Mouse (Mus musculus) limb, embryonic 13.5 days (tissue): ENCODE measurements around the gene Cercam. TPM values are rescaled to one million over a fixed set of nuclear protein-coding genes. Genes with fewer than 3 reads are reported as not detected.

Experiments used
- ATAC-seq: fragments of 200-750 bp; cut with Nextera tagmentation; 2 replicates; pipeline ENCODE4 v1.8.0; 2017; ENCODE audit warnings: low read depth, moderate number of reproducible peaks, moderate TSS enrichment; ENCODE audit not compliant: low FRiP score
- H3K27ac ChIP-seq: fragments of 300-500 bp; sonication (generic); 2 replicates; pipeline ENCODE4 v1.5.1; 2015; ENCODE audit warnings: inconsistent platforms, mild to moderate bottlenecking, moderate library complexity
- H3K27me3 ChIP-seq: fragments of 300-500 bp; sonication (generic); 2 replicates; pipeline ENCODE4 v1.6.1; 2015; ENCODE audit warnings: mild to moderate bottlenecking, inconsistent platforms
- H3K36me3 ChIP-seq: fragments of 300-500 bp; sonication (generic); 2 replicates; pipeline ENCODE4 v1.6.1; 2015; ENCODE audit warnings: inconsistent platforms, mild to moderate bottlenecking, moderate library complexity
- H3K4me1 ChIP-seq: fragments of 300-500 bp; sonication (generic); 2 replicates; pipeline ENCODE4 v1.6.1; 2015; ENCODE audit warnings: inconsistent platforms
- H3K4me2 ChIP-seq: fragments of 300-500 bp; sonication (generic); replicated peaks from 2 replicates; pipeline ENCODE4 v1.6.1; 2015; ENCODE audit warnings: inconsistent platforms, mild to moderate bottlenecking, moderate library complexity
- H3K4me3 ChIP-seq: fragments of 300-500 bp; sonication (generic); 2 replicates; pipeline ENCODE4 v1.5.1; 2015; ENCODE audit warnings: moderate library complexity, mild to moderate bottlenecking, inconsistent platforms
- H3K9ac ChIP-seq: fragments of 300-500 bp; sonication (generic); 2 replicates; pipeline ENCODE4 v1.6.1; 2015; ENCODE audit warnings: mild to moderate bottlenecking, inconsistent platforms
- H3K9me3 ChIP-seq: fragments of 300-500 bp; sonication (generic); 2 replicates; pipeline ENCODE4 v1.6.1; 2016; ENCODE audit warnings: inconsistent platforms
- WGBS: fragments of 180-500 bp; shearing (Covaris S2); methylation state at CpG from one replicate; pipeline ENCODE4 v1.1.7; 2015; 5-methylcytosine and 5-hydroxymethylcytosine counted together
- polyA plus RNA-seq: library from polyadenylated mRNA; unstranded; fragments of >200 nt; fragmentation: Nextera tagmentation; extraction: Ambion mirVana; gene quantifications from 2 replicates; pipeline ENCODE4 v1.2.1, GENCODE M21; 2015

Gene Cercam
- polyA plus RNA-seq, 1 experiment from 2014 or later = 33.4 TPM

- WGBS = 14% methylated on average over 19 of the region's 19 CpGs
- Histone ChIP-seq H3K4me1 (0 out of 2 replicates have a peak, but pooled peaks cover 6% of the 10 kb centered on the region), H3K9ac (peak overlapping the region; percentile 19; the same call in 1 of the 2 replicates), H3K36me3 (no peaks in the 10 kb centered on the region), H3K9me3 (no peaks in the 10 kb centered on the region), H3K27ac (no peak overlapping the region), H3K4me3 (no peak overlapping the region), H3K27me3 (peaks cover 19% of the 10 kb centered on the region), H3K4me2 (no peak overlapping the region)
- no peak for ATAC-seq
Observed at GRCm38 (mm10) chr2:29856451-29857260, 12.3 kb upstream of the Cercam start.

DNA sequence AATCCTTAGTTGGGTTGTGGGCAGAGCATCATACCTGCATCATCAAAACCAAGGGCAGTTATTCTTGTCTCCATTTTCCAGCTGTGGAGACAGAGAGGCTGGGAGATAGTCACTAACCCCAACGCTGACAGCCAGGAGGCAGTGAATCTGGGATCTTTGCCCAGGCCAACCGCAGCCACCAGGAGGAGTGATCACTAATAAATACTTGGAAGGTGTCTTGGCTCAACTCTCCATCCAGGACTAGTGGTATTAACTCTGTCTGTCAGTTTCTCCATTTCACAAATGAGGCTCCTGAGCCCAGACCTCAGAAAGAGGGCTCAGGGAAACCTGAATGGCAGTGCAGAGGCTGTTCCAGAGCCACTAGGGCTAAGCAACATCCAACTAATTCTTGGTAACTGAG, 11.6 kb upstream of the Cercam start:
- no peak overlapping the region for H3K9ac ChIP-seq
- H3K27me3 ChIP-seq = peaks cover 19% of the 10 kb centered on the region
- H3K4me3 ChIP-seq = no peak overlapping the region
- ATAC-seq = no peak
- no peaks in the 10 kb centered on the region for H3K36me3 ChIP-seq
- 36% methylated on average over 2 of the region's 2 CpGs for WGBS
- H3K9me3 ChIP-seq = no peaks in the 10 kb centered on the region
- H3K4me1 ChIP-seq = 0 out of 2 replicates have a peak, but pooled peaks cover 6% of the 10 kb centered on the region
- no peak overlapping the region for H3K27ac ChIP-seq
- H3K4me2 ChIP-seq = no peak overlapping the region

DNA sequence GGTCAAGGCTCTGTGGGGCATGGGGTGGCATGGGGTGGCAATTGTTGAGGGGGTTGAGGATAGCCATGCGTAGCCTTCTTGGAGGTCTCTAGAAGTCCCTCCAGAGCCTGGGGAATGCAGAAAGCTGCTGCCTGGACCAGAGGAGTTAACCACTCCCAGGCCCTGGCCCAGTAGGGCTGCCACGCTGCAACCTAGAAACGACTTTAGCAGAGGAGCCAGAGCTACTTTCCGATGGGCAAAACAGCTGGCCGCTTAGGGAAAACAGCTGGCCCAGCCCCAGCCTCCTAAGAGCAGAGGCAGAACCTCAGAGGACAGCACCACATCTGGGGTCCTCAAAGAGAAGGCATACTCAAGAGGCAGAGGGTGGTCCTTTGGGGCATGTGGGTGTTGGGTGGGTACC, 11.0 kb upstream of the Cercam start:
- Histone ChIP-seq H3K36me3 (no peaks in the 10 kb centered on the region), H3K27ac (no peak overlapping the region), H3K4me3 (no peak overlapping the region), H3K9ac (0 out of 2 replicates have a peak overlapping the region, but pooled peaks have one; percentile 19), H3K27me3 (peaks cover 19% of the 10 kb centered on the region), H3K9me3 (no peaks in the 10 kb centered on the region), H3K4me1 (0 out of 2 replicates have a peak, but pooled peaks cover 6% of the 10 kb centered on the region), H3K4me2 (no peak overlapping the region)
- 50% methylated on average over 5 of the region's 5 CpGs for WGBS
- no peak for ATAC-seq

DNA sequence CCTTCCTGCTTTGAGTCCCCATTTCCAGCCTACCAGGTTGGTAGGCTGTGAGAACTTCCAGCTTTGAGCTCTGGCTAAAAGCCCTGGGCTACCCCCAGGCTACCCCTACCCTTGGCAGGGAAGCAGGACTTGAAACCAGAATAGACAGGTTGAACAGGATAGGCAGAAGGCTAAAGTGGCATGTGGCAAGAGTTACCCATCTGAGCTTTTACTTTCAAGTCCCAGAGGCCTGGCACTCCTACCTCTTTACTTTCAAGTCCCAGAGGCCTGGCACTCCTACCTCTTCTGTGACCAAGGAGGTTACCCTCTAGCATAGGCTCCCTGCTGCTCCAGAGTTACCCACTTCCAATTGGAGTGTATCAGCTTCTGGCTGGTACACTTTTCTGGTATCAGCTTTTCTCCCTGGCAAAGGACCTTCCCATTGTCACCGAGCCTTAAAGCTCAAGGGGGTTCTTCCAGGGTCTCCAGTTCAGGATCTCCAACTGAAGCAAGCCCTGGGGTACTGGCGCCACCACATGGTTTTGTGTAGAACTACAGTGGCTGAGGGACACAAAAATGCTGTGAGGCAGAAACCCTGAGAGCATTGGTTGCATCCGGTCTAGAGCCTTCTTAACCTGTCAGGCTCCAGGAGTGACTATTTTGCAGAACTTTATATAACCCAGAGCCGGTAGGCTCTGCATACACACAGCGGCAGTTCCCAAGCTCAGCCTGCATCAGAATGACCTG, 10.1 kb upstream of the Cercam start:
- H3K36me3 ChIP-seq = no peaks in the 10 kb centered on the region
- H3K27me3 ChIP-seq = peaks cover 19% of the 10 kb centered on the region
- 0 out of 2 replicates have a peak, but pooled peaks cover 6% of the 10 kb centered on the region for H3K4me1 ChIP-seq
- 0 out of 2 replicates have a peak overlapping the region, but pooled peaks have one; percentile 19 for H3K9ac ChIP-seq
- ATAC-seq = no peak
- WGBS = 11% methylated on average over 5 of the region's 5 CpGs
- no peaks in the 10 kb centered on the region for H3K9me3 ChIP-seq
- H3K4me2 ChIP-seq = no peak overlapping the region
- H3K4me3 ChIP-seq = no peak overlapping the region
- no peak overlapping the region for H3K27ac ChIP-seq

DNA sequence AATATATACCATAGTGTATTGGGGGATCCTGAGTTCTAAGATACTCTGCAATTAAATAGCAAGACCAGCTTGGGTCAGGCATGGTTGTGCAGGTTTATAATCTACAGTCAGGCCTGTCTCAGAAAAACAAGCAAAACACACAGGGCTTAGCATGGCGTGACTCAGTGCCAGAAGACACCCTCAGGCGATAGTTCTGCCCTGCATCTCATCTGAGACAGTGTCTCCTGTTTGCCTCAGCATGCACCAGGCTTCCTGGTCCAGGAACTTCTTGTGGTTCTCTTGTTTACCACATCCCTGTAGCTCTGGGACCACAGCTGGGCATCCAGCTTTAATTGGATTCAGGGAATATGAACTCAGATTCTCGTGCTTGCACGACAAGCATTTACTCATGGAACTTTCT, 3.8 kb upstream of the Cercam start:
- Histone ChIP-seq H3K9me3 (no peaks in the 10 kb centered on the region), H3K4me3 (no peak overlapping the region), H3K4me2 (no peak overlapping the region), H3K27ac (no peak overlapping the region), H3K36me3 (no peaks in the 10 kb centered on the region), H3K27me3 (no peaks in the 10 kb centered on the region), H3K4me1 (peaks cover 11% of the 10 kb centered on the region), H3K9ac (no peak overlapping the region)
- ATAC-seq = no peak
- WGBS = 65% methylated on average over 4 of the region's 4 CpGs

DNA sequence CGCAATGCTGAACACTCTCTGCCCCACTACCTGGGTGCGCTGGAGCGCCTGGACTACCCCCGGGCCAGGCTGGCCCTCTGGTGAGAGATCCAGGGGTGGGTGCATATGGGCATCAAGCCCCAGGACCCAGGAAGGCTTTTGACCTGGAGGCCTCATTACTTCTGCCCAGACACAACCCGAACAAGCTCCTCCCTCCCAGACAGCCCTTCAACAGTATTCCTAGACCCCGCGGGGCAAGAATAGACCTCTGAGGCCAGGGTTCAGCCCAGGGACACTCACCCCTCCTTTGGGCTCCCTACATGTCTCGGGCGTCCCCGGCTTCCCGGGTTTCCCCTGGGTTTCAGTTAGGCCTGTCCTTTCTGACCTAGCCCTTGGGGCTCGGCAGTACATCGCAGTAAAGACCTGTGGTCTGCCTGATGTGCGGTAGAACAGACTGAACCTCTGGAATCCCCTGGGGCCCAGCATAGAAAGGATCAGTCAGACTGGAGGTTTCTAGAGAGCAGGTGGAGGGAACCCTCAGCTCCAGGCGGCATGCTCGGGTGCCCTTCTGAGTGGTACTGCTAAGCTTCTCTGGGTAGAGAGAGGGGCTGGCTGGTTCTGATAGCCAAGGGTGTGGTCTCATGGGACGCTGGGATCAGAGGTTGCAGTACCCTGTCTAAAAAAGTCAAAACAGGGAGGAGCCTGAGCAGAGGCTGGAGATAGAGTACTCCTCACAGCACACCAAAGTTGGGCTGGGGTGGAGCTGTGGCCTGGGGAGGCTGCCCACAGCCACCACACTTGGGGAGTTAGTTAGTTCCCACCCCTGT, 885 bp downstream of the Cercam start:
- Histone ChIP-seq H3K27ac (peak overlapping the region; percentile 65; the same call in 1 of the 2 replicates), H3K9me3 (no peaks in the 10 kb centered on the region), H3K27me3 (no peaks in the 10 kb centered on the region), H3K4me2 (peak overlapping the region; percentile 95), H3K36me3 (peaks cover 15% of the 10 kb centered on the region), H3K9ac (peak overlapping the region; percentile 84), H3K4me3 (peak overlapping the region; percentile 64), H3K4me1 (peaks cover 22% of the 10 kb centered on the region)
- ATAC-seq = no peak; the same call in none of the 2 replicates
- 2% methylated on average over 17 of the region's 17 CpGs for WGBS

GRCm38 (mm10) chr2:29872581-29873295, 3.8 kb downstream of the Cercam start:
- no peak overlapping the region for H3K9ac ChIP-seq
- H3K36me3 ChIP-seq = peaks cover 28% of the 10 kb centered on the region
- no peaks in the 10 kb centered on the region for H3K27me3 ChIP-seq
- ATAC-seq = no peak
- WGBS = 93% methylated on average over 10 of the region's 10 CpGs
- H3K4me3 ChIP-seq = no peak overlapping the region
- peaks cover 22% of the 10 kb centered on the region for H3K4me1 ChIP-seq
- no peak overlapping the region for H3K4me2 ChIP-seq
- no peak overlapping the region for H3K27ac ChIP-seq
- H3K9me3 ChIP-seq = no peaks in the 10 kb centered on the region

DNA sequence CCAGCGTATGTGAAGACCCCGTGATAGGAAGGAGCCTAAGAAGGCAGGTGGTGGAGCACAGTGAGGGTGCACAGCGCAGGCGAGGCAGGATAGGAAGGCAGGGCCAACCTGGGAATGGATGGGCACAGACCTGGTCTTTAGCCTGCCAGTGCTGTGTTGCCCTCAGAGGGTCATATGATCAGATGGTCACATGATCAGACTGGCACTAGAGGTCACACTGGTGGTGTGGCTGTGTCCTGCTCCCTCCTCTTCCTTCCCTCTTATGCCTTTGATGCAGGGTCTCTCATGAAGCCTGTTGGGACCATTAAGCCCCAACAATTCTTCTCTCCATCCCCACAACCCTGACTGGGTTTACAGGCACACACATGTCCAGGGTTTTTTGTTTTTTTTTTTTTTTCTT, 4.8 kb downstream of the Cercam start:
- ATAC-seq = no peak
- Histone ChIP-seq H3K27me3 (no peaks in the 10 kb centered on the region), H3K4me3 (no peak overlapping the region), H3K4me1 (peaks cover 19% of the 10 kb centered on the region), H3K36me3 (peaks cover 34% of the 10 kb centered on the region), H3K9ac (no peak overlapping the region), H3K4me2 (no peak overlapping the region), H3K9me3 (no peaks in the 10 kb centered on the region), H3K27ac (no peak overlapping the region)
- 88% methylated on average over 4 of the region's 4 CpGs for WGBS

- no peak for ATAC-seq
- H3K27me3 ChIP-seq = no peaks in the 10 kb centered on the region
- 82% methylated on average over 4 of the region's 4 CpGs for WGBS
- no peak overlapping the region for H3K4me3 ChIP-seq
- H3K4me2 ChIP-seq = no peak overlapping the region
- H3K27ac ChIP-seq = no peak overlapping the region
- peaks cover 5% of the 10 kb centered on the region; the same call in 1 of the 2 replicates for H3K9me3 ChIP-seq
- no peak overlapping the region for H3K9ac ChIP-seq
- peaks cover 40% of the 10 kb centered on the region for H3K36me3 ChIP-seq
- no peaks in the 10 kb centered on the region for H3K4me1 ChIP-seq
Observed at GRCm38 (mm10) chr2:29878061-29878460, 9.1 kb downstream of the Cercam start.

GRCm38 (mm10) chr2:29879191-29879590, 10.2 kb downstream of the Cercam start:
- Histone ChIP-seq H3K9me3 (peaks cover 5% of the 10 kb centered on the region; the same call in 1 of the 2 replicates), H3K9ac (no peak overlapping the region), H3K36me3 (peaks cover 36% of the 10 kb centered on the region), H3K4me1 (no peaks in the 10 kb centered on the region), H3K4me2 (no peak overlapping the region), H3K27ac (no peak overlapping the region), H3K4me3 (no peak overlapping the region), H3K27me3 (no peaks in the 10 kb centered on the region)
- ATAC-seq = no peak
- WGBS = 66% methylated on average over 8 of the region's 8 CpGs
